ENCODE assay signal across 15 mouse cellular contexts in genomic region chr16:20234406-20234805, GRCm38 (mm10).
DNase-seq lines count a peak whose midpoint lies in the region.
"Had no signal": no experiment of that assay in that cellular context is flagged by ENCODE, and none has a peak within 500 bp of the region (broad histone marks: within the 10 kb centered on the region; RNA-seq: fewer than 3 reads in every experiment).

No protein-coding gene starts in this region.

- peak; percentile 45 for DNase-seq in heart, adult 11 months
- no peak for DNase-seq in heart, adult 9 months (ENCODE audit: low spot score in 2 of 2)
- peak; percentile 8 to 25 for DNase-seq in kidney, postnatal 4 days
- DNase-seq in kidney, adult 9 months = no peak
- peak; percentile 57 for DNase-seq in right cerebral cortex, adult 18-20 months
- no peak for DNase-seq in right cerebral cortex, postnatal 25 days
- DNase-seq in urinary bladder, postnatal 36 days (ENCODE audit: low spot score in 2 of 2) = no peak
- DNase-seq: adrenal gland, postnatal 10 days; cerebellum, adult 11-12 months; cerebellum, adult 9-10 months; cerebellum, postnatal 25 days; gastrocnemius, adult 2 months; gastrocnemius, postnatal 25 days; heart, adult 18-20 months; heart, postnatal 14 days had no signal

Comparison
In these comparisons a context has a peak if more than half of its experiments do, and no peak if none do; other contexts are left out.
1. DNase-seq: peak in heart, adult 11 months (single experiment), kidney, postnatal 4 days (2 of 2) and right cerebral cortex, adult 18-20 months (single experiment); none in heart, adult 9 months (0 of 2), kidney, adult 9 months (single experiment), right cerebral cortex, postnatal 25 days (single experiment) and urinary bladder, postnatal 36 days (0 of 2).